Comparison of ENCODE assay signal across 8 mouse cellular contexts in genomic region chr7:96212224-96212591, GRCm38 (mm10). TPM values are rescaled to one million over a fixed set of nuclear protein-coding genes. Genes with fewer than 3 reads are reported as not detected.
A peak's percentile ranks its signal among the peaks of the same experiment; 100 is the strongest.
DNase-seq lines count a peak whose midpoint lies in the region; ATAC-seq and TF ChIP-seq lines count a peak whose summit lies in the region.

No protein-coding gene starts in this region.

- no peak overlapping the region for H3K27ac ChIP-seq in heart, embryonic 11.5 days (ENCODE audit: low read depth, low read length)
- H3K27ac ChIP-seq in forebrain, embryonic 16.5 days (ENCODE audit: low read length) = peak overlapping the region; percentile 94
- H3K27ac ChIP-seq in liver, embryonic 15.5 days (replicated peaks) = no peak overlapping the region

- peak overlapping the region; percentile 77 for H3K4me2 ChIP-seq in heart, embryonic 11.5 days
- peak overlapping the region; percentile 86 for H3K4me2 ChIP-seq in forebrain, embryonic 16.5 days (ENCODE audit: low read length)
- H3K4me2 ChIP-seq in liver, embryonic 15.5 days = peak overlapping the region; percentile 60

- H3K9ac ChIP-seq in heart, embryonic 11.5 days (ENCODE audit: low read depth, low read length) = peak overlapping the region; percentile 39; the same call in 1 of the 2 replicates
- H3K9ac ChIP-seq in forebrain, embryonic 16.5 days (replicated peaks; ENCODE audit: low read depth, low read length) = peak overlapping the region; percentile 86
- no peak overlapping the region for H3K9ac ChIP-seq in liver, embryonic 15.5 days

- peak overlapping the region; percentile 66 for H3K4me3 ChIP-seq in heart, embryonic 11.5 days (ENCODE audit: low read depth, low read length)
- peak overlapping the region; percentile 91 for H3K4me3 ChIP-seq in E14TG2a.4 (replicated peaks; ENCODE audit: low read length)
- peak overlapping the region; percentile 68 for H3K4me3 ChIP-seq in forebrain, embryonic 16.5 days (replicated peaks; ENCODE audit: low read length)
- H3K4me3 ChIP-seq in liver, embryonic 15.5 days (replicated peaks) = peak overlapping the region; percentile 40

- 0 out of 2 replicates have a peak, but pooled peaks cover 9% of the 10 kb centered on the region for H3K4me1 ChIP-seq in heart, embryonic 11.5 days (ENCODE audit: control insufficient read depth, insufficient read depth, low read length)
- H3K4me1 ChIP-seq in E14TG2a.4 (replicated peaks; ENCODE audit: low read depth, low read length) = peaks cover 74% of the 10 kb centered on the region
- peaks cover 24% of the 10 kb centered on the region for H3K4me1 ChIP-seq in forebrain, embryonic 16.5 days (replicated peaks; ENCODE audit: control insufficient read depth, insufficient read depth, low read length)
- H3K4me1 ChIP-seq in liver, embryonic 15.5 days (replicated peaks) = peaks cover 13% of the 10 kb centered on the region; the same call in 1 of the 2 replicates

- H3K36me3 ChIP-seq in heart, embryonic 11.5 days (ENCODE audit: control insufficient read depth, insufficient read depth, low read length) = no peaks in the 10 kb centered on the region
- H3K36me3 ChIP-seq in E14TG2a.4 (ENCODE audit: insufficient read depth, low read length) = no peaks in the 10 kb centered on the region; the same call in 1 of the 2 replicates
- no peaks in the 10 kb centered on the region for H3K36me3 ChIP-seq in forebrain, embryonic 16.5 days (ENCODE audit: control insufficient read depth, insufficient read depth)
- no peaks in the 10 kb centered on the region for H3K36me3 ChIP-seq in liver, embryonic 15.5 days (replicated peaks)

- no peak for DNase-seq in heart, adult 18-20 months
- DNase-seq in gastrocnemius, postnatal 4 days (ENCODE audit: low spot score in 2 of 2) = no peak
- no peak for DNase-seq in kidney, adult 9 months

- no peak for TF ChIP-seq CTCF in E14TG2a.4 (conservative IDR thresholded peaks at IDR 0.05; ENCODE audit: low read length)

- peaks cover 36% of the 10 kb centered on the region for H3K27me3 ChIP-seq in heart, embryonic 11.5 days (ENCODE audit: control insufficient read depth, insufficient read depth, low read length)
- peaks cover 29% of the 10 kb centered on the region for H3K27me3 ChIP-seq in E14TG2a.4 (ENCODE audit: insufficient read depth, low read length)
- H3K27me3 ChIP-seq in forebrain, embryonic 16.5 days (replicated peaks; ENCODE audit: control insufficient read depth, insufficient read depth, low read length) = no peaks in the 10 kb centered on the region
- H3K27me3 ChIP-seq in liver, embryonic 15.5 days = peaks cover 84% of the 10 kb centered on the region

- no peaks in the 10 kb centered on the region for H3K9me3 ChIP-seq in heart, embryonic 11.5 days (replicated peaks; ENCODE audit: control insufficient read depth, low read length)
- no peaks in the 10 kb centered on the region for H3K9me3 ChIP-seq in E14TG2a.4 (ENCODE audit: low read length)
- no peaks in the 10 kb centered on the region for H3K9me3 ChIP-seq in forebrain, embryonic 16.5 days (ENCODE audit: control insufficient read depth, low read length)
- no peaks in the 10 kb centered on the region for H3K9me3 ChIP-seq in liver, embryonic 15.5 days (replicated peaks)

- 0% methylated on average over 9 of the region's 9 CpGs for WGBS in heart, embryonic 11.5 days (ENCODE audit: insufficient replicate concordance)
- under 1% methylated on average over 9 of the region's 9 CpGs for WGBS in forebrain, embryonic 16.5 days
- 0% methylated on average over 9 of the region's 9 CpGs for WGBS in liver, embryonic 15.5 days (ENCODE audit: insufficient replicate concordance)

- no peak for ATAC-seq in heart, embryonic 11.5 days (replicated peaks; ENCODE audit: insufficient number of reproducible peaks, low FRiP score, low TSS enrichment)
- no peak for ATAC-seq in forebrain, embryonic 16.5 days
- no peak for ATAC-seq in liver, embryonic 15.5 days (ENCODE audit: insufficient read depth)
- ATAC-seq in megakaryocyte, adult 5-6 weeks (ENCODE audit: poor library complexity, severe bottlenecking) = no peak

RNA-seq across cellular contexts. Expression of gene Tenm4, which starts 41.2 kb away (rescaled TPM):
- 9.4 and 11.4 TPM in 2 replicates for polyA plus RNA-seq in heart, embryonic 11.5 days (2014; fragmentation: Nextera tagmentation; extraction: Ambion mirVana)
- 1 to 10 TPM; 1.2 to 2.2 TPM for total RNA-seq in heart, adult 18-20 months (2021)
- polyA plus RNA-seq in forebrain, embryonic 16.5 days (2015; fragmentation: Nextera tagmentation; extraction: Ambion mirVana) = 92.0 and 105 TPM in 2 replicates
- 0.69 and 1.1 TPM in 2 replicates for polyA plus RNA-seq in liver, embryonic 15.5 days (2015; fragmentation: Nextera tagmentation; extraction: Ambion mirVana)
- total RNA-seq in megakaryocyte, adult 5-6 weeks (2015) = not detected in 2 replicates
- total RNA-seq in megakaryocyte, adult 5-6 weeks (2017) = under 0.01 TPM in 1 of 2 replicates, not detected in the other
- 10 to 100 TPM; 16.0 to 23.0 TPM for total RNA-seq in gastrocnemius, postnatal 4 days (2021)

Comparison
In these comparisons a context has a peak if more than half of its experiments do, and no peak if none do; other contexts are left out.
1. H3K4me3 ChIP-seq: peak in every context shown above with its lines; median percentile 91 in E14TG2a.4; 68 in forebrain, embryonic 16.5 days; 66 in heart, embryonic 11.5 days; 40 in liver, embryonic 15.5 days.
2. RNA of gene Tenm4, which starts 41.2 kb away (total RNA-seq): 16.0 to 23.0 TPM in gastrocnemius, postnatal 4 days; 1.2 to 2.2 TPM in heart, adult 18-20 months and under 0.01 TPM in megakaryocyte, adult 5-6 weeks; every median in the first group is over 4 times any median in the second.
3. Peak in every context shown above with its lines, with median percentiles within 50 percentile points of each other: H3K4me2 ChIP-seq.